Mouse (Mus musculus): ENCODE results near the gene Nol11. TPM values are rescaled to one million over a fixed set of nuclear protein-coding genes. Genes with fewer than 3 reads are reported as not detected.
A peak's percentile ranks its signal among the peaks of the same experiment; 100 is the strongest.
"Not testable (repeated sequence)": the region's sequence is repeated elsewhere in the genome, so short reads cannot be mapped to it uniquely, and the experiment has no call there.

Gene Nol11
- total and polyA plus RNA-seq, 3 experiments = 62.1 to 172 (median 109) TPM

DNA sequence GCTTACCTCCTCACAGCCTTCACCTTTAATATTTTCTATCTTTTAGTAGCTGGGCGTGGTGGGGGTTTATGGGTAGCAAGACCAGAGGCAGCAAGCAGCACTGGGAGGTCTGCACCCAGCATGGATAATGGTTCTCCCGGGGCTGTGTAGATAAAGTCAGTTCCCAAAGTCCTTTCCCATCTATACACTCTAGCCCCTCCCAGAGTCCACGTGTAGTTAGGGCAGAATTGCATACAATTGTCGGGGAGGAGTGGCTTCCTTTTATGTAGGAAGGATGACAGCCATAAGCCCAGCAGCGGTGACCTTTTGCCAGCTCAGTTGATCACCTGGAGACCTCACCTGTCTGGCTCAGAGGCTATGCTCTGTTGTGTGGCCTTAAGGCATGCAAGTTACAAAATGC lies 35.5 kb downstream of the Nol11 start:
- in situ Hi-C loops (cut with MboI; ENCODE audit: low pct_ligation_motif_present, low pct_unique_long_range_greater_than_20kb, low sequenced_read_pairs) = no loop called here
- dilution Hi-C loops (cut with MboI; ENCODE audit: extremely low pct_ligation_motif_present, extremely low pct_unique_long_range_greater_than_20kb, low sequenced_read_pairs) = no loop called here
- Histone ChIP-seq H3K4me1 (ENCODE audit: control insufficient read depth in 1 of 2, insufficient read depth in 2 of 2) (peaks cover 3 to 6% of the 10 kb centered on the region in 2 experiments; a peak in 2 of 4 replicates), H3K27ac (ENCODE audit: insufficient read depth, low read depth) (no peak overlapping the region), H3K27me3 (replicated peaks) (no peaks in the 10 kb centered on the region), H3K4me2 (ENCODE audit: insufficient read depth, low read depth, poor library complexity, severe bottlenecking) (no peak overlapping the region), H3K36me3 (replicated peaks in 1 of 2; ENCODE audit: control insufficient read depth in 1 of 2, insufficient read depth in 1 of 2, low read length in 1 of 2) (no peaks in the 10 kb centered on the region), H3K9ac (ENCODE audit: insufficient read depth, low read depth) (no peak overlapping the region), H3K79me2 (replicated peaks; ENCODE audit: control insufficient read depth, extremely low read depth, insufficient read depth, poor library complexity, severe bottlenecking) (no peaks in the 10 kb centered on the region), H3K9me3 (replicated peaks; ENCODE audit: low read length) (peaks cover 6% of the 10 kb centered on the region), H3K4me3 (replicated peaks in 1 of 3; ENCODE audit: low read depth in 2 of 3, low read length in 2 of 3, poor library complexity in 1 of 3) (no peak overlapping the region)
- TF ChIP-seq TCF12 (IDR thresholded peaks at IDR 0.05; ENCODE audit: low read depth, low read length) (no peak), USF2 (conservative IDR thresholded peaks at IDR 0.05; ENCODE audit: low read depth, low read length) (no peak)
- DNase-seq (ENCODE audit: extremely low read depth) = no peak

DNA sequence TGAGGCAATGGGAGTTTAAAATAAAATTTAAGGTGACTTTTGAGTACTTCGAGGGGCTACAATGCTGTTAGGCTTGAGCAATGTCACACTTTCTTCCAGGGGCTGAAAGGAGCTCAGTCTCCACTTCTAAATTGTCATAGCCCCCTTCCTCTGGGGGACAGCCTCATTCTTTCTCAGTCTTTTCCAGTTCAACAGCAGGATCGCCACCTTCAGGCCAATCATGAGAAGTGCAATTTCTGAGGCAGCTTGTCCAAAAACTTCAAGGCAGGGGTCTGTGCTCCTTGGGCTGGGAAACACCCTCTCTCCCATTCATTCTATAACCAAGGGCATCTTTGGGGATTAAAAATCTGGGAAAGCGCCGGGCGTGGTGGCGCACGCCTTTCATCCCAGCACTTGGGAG lies 37.4 kb downstream of the Nol11 start:
- in situ Hi-C loops (cut with MboI; ENCODE audit: low pct_ligation_motif_present, low pct_unique_long_range_greater_than_20kb, low sequenced_read_pairs) (no loop called here), dilution Hi-C loops (cut with MboI; ENCODE audit: extremely low pct_ligation_motif_present, extremely low pct_unique_long_range_greater_than_20kb, low sequenced_read_pairs) (no loop called here)
- peaks cover 5% of the 10 kb centered on the region for H3K9me3 ChIP-seq (replicated peaks; ENCODE audit: low read length)
- H3K4me2 ChIP-seq (ENCODE audit: insufficient read depth, low read depth, poor library complexity, severe bottlenecking) = no peak overlapping the region
- no peaks in the 10 kb centered on the region for H3K36me3 ChIP-seq (replicated peaks in 1 of 2; ENCODE audit: control insufficient read depth in 1 of 2, insufficient read depth in 1 of 2, low read length in 1 of 2)
- DNase-seq (ENCODE audit: extremely low read depth) = peak; percentile 56
- no peak overlapping the region for H3K4me3 ChIP-seq (replicated peaks in 1 of 3; ENCODE audit: low read depth in 2 of 3, low read length in 2 of 3, poor library complexity in 1 of 3)
- H3K79me2 ChIP-seq (replicated peaks; ENCODE audit: control insufficient read depth, extremely low read depth, insufficient read depth, poor library complexity, severe bottlenecking) = no peaks in the 10 kb centered on the region
- TF ChIP-seq CTCF (conservative IDR thresholded peaks at IDR 0.05 in 1 of 2, IDR thresholded peaks at IDR 0.05 in 1 of 2; ENCODE audit: low read depth in 2 of 2, low read length in 2 of 2) = peak; percentile 67 to 74
- peak; percentile 66 for TF ChIP-seq RAD21 (IDR thresholded peaks at IDR 0.05; ENCODE audit: low read depth, low read length)
- no peak for TF ChIP-seq MYC (IDR thresholded peaks at IDR 0.05; ENCODE audit: low read depth, low read length)
- no peak for TF ChIP-seq CHD2 (IDR thresholded peaks at IDR 0.05; ENCODE audit: low read length)
- TF ChIP-seq SMC3 (IDR thresholded peaks at IDR 0.05; ENCODE audit: low read depth, low read length) = peak; percentile 45
- no peak for TF ChIP-seq TBP (conservative IDR thresholded peaks at IDR 0.05; ENCODE audit: low read depth, low read length)
- no peak for TF ChIP-seq HCFC1 (IDR thresholded peaks at IDR 0.05; ENCODE audit: low read depth, low read length)
- TF ChIP-seq BHLHE40 (IDR thresholded peaks at IDR 0.05; ENCODE audit: low read depth, low read length) = no peak
- no peak for TF ChIP-seq ZMIZ1 (IDR thresholded peaks at IDR 0.05; ENCODE audit: low read depth, low read length)
- TF ChIP-seq E2F4 (IDR thresholded peaks at IDR 0.05; ENCODE audit: insufficient replicate concordance, low read depth, low read length) = no peak
- TF ChIP-seq POLR2AphosphoS2 (IDR thresholded peaks at IDR 0.05; ENCODE audit: low read depth, low read length) = no peak
- TF ChIP-seq ZNF384 (IDR thresholded peaks at IDR 0.05; ENCODE audit: low read depth, low read length) = no peak
- no peak for TF ChIP-seq USF1 (IDR thresholded peaks at IDR 0.05; ENCODE audit: low read depth, low read length)
- no peak for TF ChIP-seq MAZ (IDR thresholded peaks at IDR 0.05; ENCODE audit: low read depth, low read length)
- no peaks in the 10 kb centered on the region for H3K27me3 ChIP-seq (replicated peaks)
- H3K4me1 ChIP-seq (ENCODE audit: control insufficient read depth in 1 of 2, insufficient read depth in 2 of 2) = peaks cover 3 to 10% of the 10 kb centered on the region in 2 experiments; a peak in 2 of 4 replicates
- H3K27ac ChIP-seq (ENCODE audit: insufficient read depth, low read depth) = no peak overlapping the region
- H3K9ac ChIP-seq (ENCODE audit: insufficient read depth, low read depth) = no peak overlapping the region

DNA sequence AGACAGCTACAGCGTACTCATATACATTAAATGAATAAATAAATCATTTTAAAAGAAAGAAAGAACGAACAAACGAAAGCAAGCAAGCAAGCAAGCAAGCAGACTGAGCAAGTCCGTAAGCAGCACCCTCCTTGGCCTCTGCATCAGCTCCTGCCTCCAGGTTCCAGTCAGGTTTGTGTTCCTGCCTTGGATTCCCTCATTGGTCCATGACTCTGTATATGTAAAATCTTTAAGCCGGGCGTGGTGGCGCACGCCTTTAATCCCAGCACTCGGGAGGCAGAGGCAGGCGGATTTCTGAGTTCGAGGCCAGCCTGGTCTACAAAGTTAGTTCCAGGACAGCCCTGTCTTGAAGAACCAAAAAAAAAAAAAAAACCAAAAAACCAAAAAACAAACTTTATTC lies 45.2 kb downstream of the Nol11 start:
- H3K36me3 ChIP-seq (replicated peaks in 1 of 2; ENCODE audit: control insufficient read depth in 1 of 2, insufficient read depth in 1 of 2, low read length in 1 of 2); dilution Hi-C loops (cut with MboI; ENCODE audit: extremely low pct_ligation_motif_present, extremely low pct_unique_long_range_greater_than_20kb, low sequenced_read_pairs); H3K4me2 ChIP-seq (ENCODE audit: insufficient read depth, low read depth, poor library complexity, severe bottlenecking); H3K79me2 ChIP-seq (replicated peaks; ENCODE audit: control insufficient read depth, extremely low read depth, insufficient read depth, poor library complexity, severe bottlenecking); H3K9ac ChIP-seq (ENCODE audit: insufficient read depth, low read depth); H3K4me3 ChIP-seq (replicated peaks in 1 of 3; ENCODE audit: low read depth in 2 of 3, low read length in 2 of 3, poor library complexity in 1 of 3); H3K27ac ChIP-seq (ENCODE audit: insufficient read depth, low read depth); H3K27me3 ChIP-seq (replicated peaks); DNase-seq (ENCODE audit: extremely low read depth); H3K9me3 ChIP-seq (replicated peaks; ENCODE audit: low read length): not testable (repeated sequence)
- in situ Hi-C loops (cut with MboI; ENCODE audit: low pct_ligation_motif_present, low pct_unique_long_range_greater_than_20kb, low sequenced_read_pairs) = loop anchor here (5.0 kb wide), 1 partner anchor 37 kb away; no protein-coding TSS in a partner anchor
- peaks cover 3 to 40% of the 10 kb centered on the region in 2 experiments for H3K4me1 ChIP-seq (ENCODE audit: control insufficient read depth in 1 of 2, insufficient read depth in 2 of 2)
